Mouse (Mus musculus): Measurements from ENCODE around the gene Apobec2.

DNA sequence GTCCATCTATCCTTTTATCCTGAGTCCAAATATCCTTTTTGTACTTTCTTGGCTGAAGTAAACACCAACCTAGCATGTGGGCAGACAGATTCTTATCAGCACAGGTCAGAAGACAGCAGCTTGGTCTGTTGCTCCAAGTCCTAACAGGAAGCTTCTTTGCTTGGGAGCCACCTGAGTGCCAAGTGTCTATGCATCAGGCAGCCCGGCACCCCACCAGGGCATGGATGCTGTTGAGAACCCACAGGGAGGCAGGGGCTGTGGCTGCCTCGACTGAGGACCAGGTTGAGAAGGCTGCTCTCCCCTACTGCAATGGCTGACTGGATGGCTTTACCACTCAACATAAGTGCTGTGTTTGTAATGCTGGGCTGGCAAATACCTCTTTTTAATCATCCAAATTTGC, 44.1 kb downstream of the Apobec2 start:
- TF ChIP-seq GATA1 (IDR thresholded peaks at IDR 0.05; ENCODE audit: low read length), result no peak
- TF ChIP-seq TAL1 (IDR thresholded peaks at IDR 0.05; ENCODE audit: low read length), result no peak

Data from erythroblast, embryonic 14.5 days (primary cell).